Mouse (Mus musculus) neural tube, embryonic 15.5 days (tissue): ENCODE measurements around the gene Vwa5b1. TPM values are rescaled to one million over a fixed set of nuclear protein-coding genes. Genes with fewer than 3 reads are reported as not detected.
A peak's percentile ranks its signal among the peaks of the same experiment; 100 is the strongest.

Experiments
- ATAC-seq: fragments of 200-750 bp; cut with Nextera tagmentation; 2 replicates; pipeline ENCODE4 v1.8.0; 2017; ENCODE audit warnings: mild to moderate bottlenecking, moderate TSS enrichment, moderate library complexity; ENCODE audit not compliant: low FRiP score
- H3K27ac ChIP-seq: fragments of 300-500 bp; sonication (generic); replicated peaks from 2 replicates; pipeline ENCODE4 v1.5.1; 2015; ENCODE audit warnings: mild to moderate bottlenecking, inconsistent platforms
- H3K27me3 ChIP-seq: fragments of 300-500 bp; sonication (generic); replicated peaks from 2 replicates; pipeline ENCODE4 v1.6.1; 2015; ENCODE audit warnings: inconsistent platforms
- H3K36me3 ChIP-seq: fragments of 300-500 bp; sonication (generic); 2 replicates; pipeline ENCODE4 v1.6.1; 2015; ENCODE audit warnings: inconsistent platforms
- H3K4me1 ChIP-seq: fragments of 300-500 bp; sonication (generic); 2 replicates; pipeline ENCODE4 v1.6.1; 2015; ENCODE audit warnings: inconsistent platforms
- H3K4me2 ChIP-seq: fragments of 300-500 bp; sonication (generic); 2 replicates; pipeline ENCODE4 v1.6.1; 2015; ENCODE audit warnings: inconsistent platforms, mild to moderate bottlenecking, moderate library complexity
- H3K4me3 ChIP-seq: fragments of 300-500 bp; sonication (generic); replicated peaks from 2 replicates; pipeline ENCODE4 v1.5.1; 2015; ENCODE audit warnings: mild to moderate bottlenecking, inconsistent platforms
- H3K9ac ChIP-seq: fragments of 300-500 bp; sonication (generic); replicated peaks from 2 replicates; pipeline ENCODE4 v1.6.1; 2015; ENCODE audit warnings: mild to moderate bottlenecking, inconsistent platforms
- H3K9me3 ChIP-seq: fragments of 300-500 bp; sonication (generic); replicated peaks from 2 replicates; pipeline ENCODE4 v1.6.1; 2016; ENCODE audit warnings: inconsistent platforms
- WGBS: fragments of 180-500 bp; shearing (Covaris S2); methylation state at CpG from one replicate; pipeline ENCODE4 v1.1.7; 2015; ENCODE audit warnings: mixed read lengths; 5-methylcytosine and 5-hydroxymethylcytosine counted together
- polyA plus RNA-seq: library from polyadenylated mRNA; unstranded; fragments of >200 nt; fragmentation: Nextera tagmentation; extraction: Ambion mirVana; gene quantifications from 2 replicates; pipeline ENCODE4 v1.2.1, GENCODE M21; 2015

Gene Vwa5b1
- polyA plus RNA-seq, 1 experiment from 2014 or later: 1.2 TPM

DNA sequence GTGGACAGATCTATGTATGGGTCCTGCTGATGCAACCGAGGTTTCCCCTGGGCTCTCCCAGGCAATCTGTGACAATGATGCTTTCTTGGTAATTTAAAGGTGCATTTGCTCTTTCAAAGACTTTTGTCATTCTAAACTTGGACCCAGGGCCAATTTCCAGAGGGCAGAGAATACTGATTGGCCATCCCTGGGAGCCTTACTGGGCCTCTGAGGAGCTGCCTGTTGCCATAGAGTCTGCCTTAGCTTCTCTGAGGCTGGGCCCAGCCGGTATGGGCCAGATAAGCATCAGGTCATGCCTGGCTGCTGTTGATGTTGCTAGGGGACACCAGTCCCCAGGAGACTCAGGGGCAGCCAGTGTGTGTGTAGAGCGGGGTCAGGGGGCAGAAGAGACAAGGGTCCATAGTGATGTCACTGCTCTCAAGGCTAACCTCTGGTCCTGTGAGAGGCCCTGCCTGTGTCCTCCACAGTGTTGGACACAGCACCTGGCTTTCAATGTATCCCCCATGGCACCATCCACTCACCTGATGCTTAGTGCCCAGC, 12.5 kb upstream of the Vwa5b1 start:
- Histone ChIP-seq H3K4me2 (no peak overlapping the region), H3K36me3 (no peaks in the 10 kb centered on the region), H3K27ac (no peak overlapping the region), H3K9ac (no peak overlapping the region), H3K27me3 (no peaks in the 10 kb centered on the region), H3K9me3 (no peaks in the 10 kb centered on the region), H3K4me3 (no peak overlapping the region), H3K4me1 (peaks cover 5% of the 10 kb centered on the region)
- no peak for ATAC-seq
- 46% methylated on average over 3 of the region's 3 CpGs for WGBS

DNA sequence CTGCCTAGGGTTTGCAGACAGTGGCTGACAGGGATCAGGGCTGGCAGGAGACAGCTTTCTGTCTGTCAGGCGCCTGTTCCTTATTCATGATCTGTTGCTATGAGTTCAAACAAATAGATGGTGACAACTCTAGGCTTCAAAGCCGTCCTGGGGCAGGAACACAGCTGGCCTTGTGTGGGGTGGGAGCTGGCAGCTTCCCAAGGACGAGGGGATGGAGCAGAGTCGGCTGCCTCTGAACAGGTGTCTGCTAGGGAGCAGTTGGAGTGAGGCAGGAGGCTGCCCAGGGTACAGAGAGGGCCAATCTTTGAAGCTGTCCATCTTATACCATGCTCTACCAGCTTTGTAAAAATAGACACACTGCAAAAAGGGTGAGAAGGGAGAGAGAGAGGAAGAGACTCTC, 6.6 kb upstream of the Vwa5b1 start:
- Histone ChIP-seq H3K36me3 (no peaks in the 10 kb centered on the region), H3K4me3 (no peak overlapping the region), H3K4me1 (no peaks in the 10 kb centered on the region), H3K9me3 (no peaks in the 10 kb centered on the region), H3K27me3 (no peaks in the 10 kb centered on the region), H3K27ac (no peak overlapping the region), H3K4me2 (no peak overlapping the region), H3K9ac (no peak overlapping the region)
- ATAC-seq: no peak
- WGBS: 23% methylated on average over 4 of the region's 4 CpGs

DNA sequence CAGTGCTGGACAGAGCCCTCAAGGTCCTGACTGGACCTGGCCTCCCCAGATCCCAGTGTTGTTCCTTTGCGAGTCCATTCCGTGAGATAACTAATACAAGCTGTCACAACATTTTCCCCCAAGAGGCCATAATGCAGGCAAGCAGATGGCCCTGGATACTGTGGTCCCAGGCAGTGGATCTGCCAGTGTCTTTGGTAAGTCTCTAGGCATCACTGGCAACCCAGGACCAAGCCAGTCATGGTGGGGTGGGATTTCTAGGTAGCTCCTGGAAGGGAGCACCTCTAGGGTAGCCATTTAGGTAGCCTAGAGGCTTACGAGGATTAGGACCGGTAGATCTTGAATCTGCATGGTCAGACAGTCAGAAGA, 445 bp upstream of the Vwa5b1 start:
- 45% methylated on average over 4 of the region's 4 CpGs for WGBS
- H3K9ac ChIP-seq: no peak overlapping the region

DNA sequence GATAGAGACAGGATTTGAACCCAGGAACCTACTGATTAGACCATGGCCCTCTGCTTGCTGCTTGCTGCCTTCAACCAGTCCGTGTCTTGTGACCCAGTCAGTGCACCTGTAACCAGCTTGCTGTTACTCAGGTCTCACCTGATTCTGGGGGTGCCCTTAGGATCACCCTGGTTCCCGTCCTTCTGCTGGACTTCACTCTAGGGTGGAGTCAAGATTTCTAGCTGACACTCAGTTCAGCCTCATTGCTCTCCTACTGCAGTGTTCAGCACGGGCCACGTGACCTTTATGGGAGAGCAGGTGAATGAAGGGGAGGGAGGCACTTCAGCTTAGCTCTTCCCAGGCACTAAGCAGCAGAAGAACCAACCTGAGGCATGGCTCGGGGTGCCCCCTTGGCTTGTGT, 7.4 kb downstream of the Vwa5b1 start:
- no peak overlapping the region for H3K27ac ChIP-seq
- no peaks in the 10 kb centered on the region for H3K27me3 ChIP-seq
- no peaks in the 10 kb centered on the region for H3K36me3 ChIP-seq
- peaks cover 7% of the 10 kb centered on the region for H3K4me1 ChIP-seq
- no peaks in the 10 kb centered on the region for H3K9me3 ChIP-seq
- WGBS: 68% methylated on average over 5 of the region's 5 CpGs
- no peak for ATAC-seq
- no peak overlapping the region for H3K4me3 ChIP-seq
- H3K4me2 ChIP-seq: no peak overlapping the region
- no peak overlapping the region for H3K9ac ChIP-seq

More for the DNA sequence above, 445 bp upstream of the Vwa5b1 start:
- Histone ChIP-seq H3K36me3 (no peaks in the 10 kb centered on the region), H3K4me1 (peaks cover 17% of the 10 kb centered on the region), H3K4me2 (peak overlapping the region; percentile 17; the same call in 1 of the 2 replicates), H3K27me3 (no peaks in the 10 kb centered on the region), H3K27ac (0 out of 2 replicates have a peak overlapping the region, but pooled peaks have one; percentile 10), H3K4me3 (no peak overlapping the region), H3K9me3 (no peaks in the 10 kb centered on the region)
- ATAC-seq: no peak

DNA sequence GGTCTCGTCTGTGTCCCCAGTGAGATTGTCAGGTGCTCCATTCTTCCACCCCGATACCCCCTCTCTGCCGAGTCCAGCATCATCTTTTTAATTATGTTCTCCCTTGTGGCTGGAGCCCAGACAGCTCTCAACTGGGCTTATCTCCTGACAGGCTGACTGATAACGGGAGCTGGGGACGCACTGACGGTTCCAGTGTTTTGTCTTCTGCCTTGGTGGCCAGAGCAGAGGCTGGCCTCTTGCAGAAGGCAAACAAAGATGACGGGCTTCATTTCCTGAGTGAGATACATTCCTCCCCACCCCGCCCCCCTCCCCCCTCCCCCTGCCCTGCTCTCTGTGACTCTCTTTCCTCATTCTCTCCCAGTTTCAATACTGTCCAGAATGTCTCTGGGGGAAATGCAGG, 21.2 kb downstream of the Vwa5b1 start:
- no peak for ATAC-seq
- 9% methylated on average over 7 of the region's 8 CpGs for WGBS

DNA sequence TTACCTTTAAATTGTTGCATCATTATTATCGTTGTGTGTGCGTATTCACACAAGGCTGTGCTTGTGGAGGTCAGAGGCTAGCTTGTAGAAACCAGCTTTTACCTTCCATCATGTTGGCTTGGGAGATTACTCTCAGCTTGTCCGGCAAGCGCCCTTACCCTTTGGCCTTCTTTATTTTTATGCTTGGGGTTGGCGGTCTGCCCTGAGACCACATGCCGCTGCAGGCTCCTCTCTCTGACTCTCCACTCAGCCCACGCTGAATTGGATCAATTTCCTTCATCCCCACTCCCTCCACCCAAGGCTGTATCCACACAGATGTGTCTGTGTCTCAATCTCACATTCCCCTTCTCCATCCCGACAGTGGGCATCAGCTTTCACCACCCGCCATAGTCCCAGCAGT, 33.8 kb downstream of the Vwa5b1 start:
- Histone ChIP-seq H3K4me2 (no peak overlapping the region), H3K27me3 (no peaks in the 10 kb centered on the region), H3K36me3 (no peaks in the 10 kb centered on the region), H3K9me3 (no peaks in the 10 kb centered on the region), H3K27ac (no peak overlapping the region), H3K9ac (no peak overlapping the region), H3K4me3 (no peak overlapping the region), H3K4me1 (peaks cover 16% of the 10 kb centered on the region)
- 74% methylated on average over 9 of the region's 9 CpGs for WGBS
- no peak for ATAC-seq

More for the DNA sequence above, 21.2 kb downstream of the Vwa5b1 start:
- Histone ChIP-seq H3K4me1 (0 out of 2 replicates have a peak, but pooled peaks cover 6% of the 10 kb centered on the region), H3K27me3 (no peaks in the 10 kb centered on the region), H3K4me3 (no peak overlapping the region), H3K27ac (no peak overlapping the region), H3K36me3 (no peaks in the 10 kb centered on the region), H3K9ac (no peak overlapping the region), H3K4me2 (no peak overlapping the region), H3K9me3 (no peaks in the 10 kb centered on the region)

DNA sequence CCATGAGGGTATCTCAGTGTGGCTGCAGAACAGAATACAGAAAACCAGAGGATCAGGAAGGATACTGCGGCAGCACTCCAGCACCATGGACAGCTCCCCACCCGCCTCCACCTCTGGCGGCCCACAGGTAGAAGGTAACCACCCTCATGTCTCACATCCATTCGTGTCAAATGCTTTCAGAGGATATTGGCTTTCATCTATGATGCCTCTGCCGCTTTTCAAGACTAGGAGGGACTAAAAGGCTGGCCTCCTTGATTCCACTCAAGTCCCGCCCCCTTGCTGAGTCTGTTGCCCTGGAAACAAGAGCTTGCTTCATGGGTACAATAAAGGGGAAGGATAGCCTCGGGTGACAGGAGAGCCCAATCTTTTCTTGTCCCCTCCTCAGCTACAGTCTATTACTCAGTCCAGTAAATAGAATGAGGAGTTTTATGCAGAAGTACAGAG, 37.8 kb downstream of the Vwa5b1 start:
- peak overlapping the region; percentile 13 for H3K4me2 ChIP-seq
- ATAC-seq: peak; percentile 76
- no peak overlapping the region for H3K4me3 ChIP-seq
- H3K36me3 ChIP-seq: no peaks in the 10 kb centered on the region
- no peak overlapping the region for H3K9ac ChIP-seq
- H3K27ac ChIP-seq: peak overlapping the region; percentile 51
- 5% methylated on average over 7 of the region's 7 CpGs for WGBS
- no peaks in the 10 kb centered on the region for H3K27me3 ChIP-seq
- H3K4me1 ChIP-seq: peaks cover 27% of the 10 kb centered on the region
- H3K9me3 ChIP-seq: no peaks in the 10 kb centered on the region

DNA sequence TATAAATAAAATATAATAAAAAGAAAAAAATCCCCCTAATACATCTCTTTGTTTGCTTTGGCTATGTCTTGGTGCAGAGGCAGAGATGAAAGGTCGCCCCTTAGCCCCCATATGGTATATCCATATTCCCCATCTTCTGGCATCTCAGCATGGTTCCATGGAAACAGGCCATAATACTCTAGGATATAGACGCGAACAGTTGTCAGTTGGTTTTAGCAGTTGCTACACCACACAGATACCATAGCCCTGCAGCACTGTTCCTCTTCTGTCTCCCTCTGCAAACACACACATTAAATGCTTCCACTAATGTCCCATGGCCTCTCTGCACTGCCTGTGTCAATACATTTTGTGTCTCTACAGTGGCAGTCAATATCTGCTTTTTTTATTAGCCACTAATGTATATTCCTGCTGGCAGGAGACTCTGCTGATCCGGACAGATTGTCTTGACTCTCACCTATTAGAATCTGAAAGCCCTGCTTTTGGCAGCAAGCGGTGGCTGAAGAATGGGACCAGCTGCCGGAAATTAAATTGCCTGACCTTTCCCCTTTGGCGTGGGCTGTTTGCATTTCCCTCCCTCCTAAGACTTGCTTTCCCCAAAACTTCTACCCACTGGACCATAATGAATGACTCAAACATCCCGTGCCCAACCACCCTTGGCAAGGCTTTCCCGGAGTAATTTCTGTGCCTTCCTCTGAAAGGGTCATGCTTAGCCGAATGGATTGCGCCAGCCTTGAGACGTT, 39.1 kb downstream of the Vwa5b1 start:
- Histone ChIP-seq H3K9me3 (no peaks in the 10 kb centered on the region), H3K36me3 (no peaks in the 10 kb centered on the region), H3K27ac (peak overlapping the region; percentile 58), H3K4me2 (no peak overlapping the region), H3K9ac (no peak overlapping the region), H3K4me3 (no peak overlapping the region), H3K4me1 (peaks cover 27% of the 10 kb centered on the region), H3K27me3 (no peaks in the 10 kb centered on the region)
- WGBS: 28% methylated on average over 12 of the region's 12 CpGs
- ATAC-seq: no peak

DNA sequence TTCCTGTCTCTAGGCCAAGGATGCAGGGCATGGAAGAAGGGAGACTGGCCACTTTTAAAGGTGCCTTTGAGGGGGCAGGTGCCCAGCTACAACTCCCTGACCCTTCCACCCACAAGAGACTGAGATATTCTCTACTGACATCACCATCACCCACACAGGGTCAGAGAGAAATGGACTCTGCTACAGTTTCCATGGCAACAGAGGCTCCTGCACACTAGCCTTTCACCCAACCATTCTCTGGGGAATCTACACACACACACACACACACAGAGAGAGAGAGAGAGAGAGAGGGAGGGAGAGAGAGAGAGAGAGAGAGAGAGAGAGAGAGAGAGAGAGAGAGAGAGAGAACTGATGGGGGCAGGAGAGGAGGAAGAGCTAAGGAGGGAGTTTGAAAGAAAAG, 50.7 kb downstream of the Vwa5b1 start:
- Histone ChIP-seq H3K4me3 (no peak overlapping the region), H3K4me1 (peaks cover 2% of the 10 kb centered on the region; the same call in 1 of the 2 replicates), H3K36me3 (no peaks in the 10 kb centered on the region), H3K9me3 (no peaks in the 10 kb centered on the region), H3K4me2 (no peak overlapping the region), H3K27me3 (no peaks in the 10 kb centered on the region), H3K9ac (no peak overlapping the region), H3K27ac (no peak overlapping the region)
- ATAC-seq: no peak

DNA sequence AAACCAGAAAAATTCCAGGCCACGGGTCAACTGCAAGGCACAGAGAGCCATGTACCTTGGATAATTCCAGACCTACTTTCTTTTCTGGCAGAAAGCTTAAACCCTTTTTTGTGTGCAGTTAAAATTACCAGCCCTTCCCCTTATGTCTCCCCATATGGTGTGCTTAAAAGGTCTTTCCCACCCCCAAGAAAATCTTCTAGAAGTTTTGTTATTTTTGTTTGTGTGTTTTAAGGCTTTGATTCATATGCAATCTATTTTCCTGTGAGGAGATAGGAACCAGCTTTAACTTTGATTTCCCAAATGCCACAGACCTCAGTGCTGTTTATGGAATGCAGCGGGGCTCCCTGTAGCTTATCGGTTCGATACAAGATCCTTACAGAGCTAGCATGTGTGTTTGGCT, 53.2 kb downstream of the Vwa5b1 start:
- no peak overlapping the region for H3K4me3 ChIP-seq
- peaks cover 3% of the 10 kb centered on the region; the same call in 1 of the 2 replicates for H3K4me1 ChIP-seq
- no peak overlapping the region for H3K27ac ChIP-seq
- WGBS: 80% methylated on average over 4 of the region's 4 CpGs
- H3K4me2 ChIP-seq: no peak overlapping the region
- ATAC-seq: no peak
- H3K9ac ChIP-seq: no peak overlapping the region
- H3K9me3 ChIP-seq: no peaks in the 10 kb centered on the region
- H3K27me3 ChIP-seq: no peaks in the 10 kb centered on the region
- H3K36me3 ChIP-seq: no peaks in the 10 kb centered on the region

DNA sequence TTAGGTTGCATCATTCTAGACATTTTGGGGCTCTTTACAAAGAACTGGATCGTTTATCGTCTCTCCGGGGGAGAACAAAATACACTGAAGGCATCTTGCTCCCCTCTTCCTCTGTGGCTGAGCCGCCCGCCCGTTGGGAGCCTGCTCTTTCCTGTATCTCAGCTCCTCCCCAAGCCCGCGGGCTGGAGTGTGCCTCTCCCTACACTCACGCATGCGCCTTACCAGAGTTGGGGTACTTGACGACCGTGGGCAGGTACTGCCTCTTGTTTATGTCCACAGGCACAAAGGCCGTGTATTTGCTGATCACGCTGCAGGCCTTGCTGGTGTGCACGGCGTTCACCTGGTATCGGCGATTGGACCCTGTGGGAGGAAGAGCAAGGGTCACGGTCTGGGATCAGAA, 57.3 kb downstream of the Vwa5b1 start:
- ATAC-seq: no peak
- Histone ChIP-seq H3K27ac (no peak overlapping the region), H3K4me3 (no peak overlapping the region), H3K9ac (no peak overlapping the region), H3K4me1 (peaks cover 12% of the 10 kb centered on the region), H3K4me2 (no peak overlapping the region), H3K27me3 (no peaks in the 10 kb centered on the region), H3K9me3 (no peaks in the 10 kb centered on the region), H3K36me3 (no peaks in the 10 kb centered on the region)
- WGBS: 81% methylated on average over 19 of the region's 19 CpGs

DNA sequence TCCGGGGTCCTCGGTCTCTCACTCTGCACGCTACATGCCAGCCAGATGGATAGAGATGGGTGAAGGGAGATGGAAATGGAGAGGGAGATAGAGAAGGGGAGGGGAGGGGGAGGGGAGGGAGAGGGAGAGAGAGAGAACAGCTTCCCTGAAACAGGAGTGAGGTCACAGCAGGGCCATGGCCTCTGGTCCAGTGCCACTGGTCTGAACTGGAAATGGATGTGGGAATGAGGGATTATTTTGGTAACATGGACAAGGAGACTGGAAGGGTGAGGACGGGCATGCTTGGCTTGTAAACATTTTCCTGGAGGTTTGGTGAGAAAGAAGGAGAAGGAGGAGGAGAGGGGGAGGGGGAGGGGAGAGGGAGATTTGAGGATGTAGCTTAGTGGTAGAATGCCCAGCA, 59.0 kb downstream of the Vwa5b1 start:
- Histone ChIP-seq H3K4me3 (no peak overlapping the region), H3K9me3 (no peaks in the 10 kb centered on the region), H3K9ac (no peak overlapping the region), H3K36me3 (no peaks in the 10 kb centered on the region), H3K4me1 (peaks cover 12% of the 10 kb centered on the region), H3K27ac (no peak overlapping the region), H3K4me2 (no peak overlapping the region), H3K27me3 (no peaks in the 10 kb centered on the region)
- 85% methylated on average over 3 of the region's 4 CpGs for WGBS
- no peak for ATAC-seq
